Mouse (Mus musculus): Measurements from ENCODE around the gene Wif1. TPM values are rescaled to one million over a fixed set of nuclear protein-coding genes. Genes with fewer than 3 reads are reported as not detected.

The Wif1 gene
- polyA plus RNA-seq, 1 experiment from 2014 or later = 4.1 TPM

GRCm38 (mm10) chr10:121116636-121117035 lies 82.9 kb downstream of the Wif1 start:
- DNase-seq (no peak), ATAC-seq (no peak)
- no peaks in the 10 kb centered on the region for H3K36me3 ChIP-seq (replicated peaks; ENCODE audit: insufficient read depth, low read length)
- H3K9ac ChIP-seq (replicated peaks) = no peak overlapping the region
- no peak for TF ChIP-seq CTCF (IDR thresholded peaks at IDR 0.05; ENCODE audit: low read depth)
- TF ChIP-seq EP300 (IDR thresholded peaks at IDR 0.05; ENCODE audit: low read depth) = no peak
- H3K4me2 ChIP-seq (ENCODE audit: low read depth, low read length) = no peak overlapping the region
- H3K27me3 ChIP-seq (ENCODE audit: insufficient read depth, low read length) = no peaks in the 10 kb centered on the region
- H3K9me3 ChIP-seq (ENCODE audit: low read length) = no peaks in the 10 kb centered on the region
- H3K4me3 ChIP-seq (ENCODE audit: low read depth, low read length) = no peak overlapping the region
- no peak overlapping the region for H3K27ac ChIP-seq (ENCODE audit: low read depth)
- 63% methylated on average over 4 of the region's 4 CpGs for WGBS (ENCODE audit: insufficient replicate concordance)
- H3K4me1 ChIP-seq (ENCODE audit: insufficient read depth) = no peaks in the 10 kb centered on the region

- TF ChIP-seq EP300 (IDR thresholded peaks at IDR 0.05; ENCODE audit: low read depth) (no peak), CTCF (IDR thresholded peaks at IDR 0.05; ENCODE audit: low read depth) (no peak)
- Histone ChIP-seq H3K27me3 (ENCODE audit: insufficient read depth, low read length) (no peaks in the 10 kb centered on the region), H3K4me2 (ENCODE audit: low read depth, low read length) (no peak overlapping the region), H3K4me3 (ENCODE audit: low read depth, low read length) (no peak overlapping the region), H3K9ac (replicated peaks) (no peak overlapping the region), H3K4me1 (ENCODE audit: insufficient read depth) (no peaks in the 10 kb centered on the region), H3K9me3 (ENCODE audit: low read length) (no peaks in the 10 kb centered on the region), H3K27ac (ENCODE audit: low read depth) (no peak overlapping the region), H3K36me3 (replicated peaks; ENCODE audit: insufficient read depth, low read length) (no peaks in the 10 kb centered on the region)
- 77% methylated on average over 6 of the region's 6 CpGs for WGBS (ENCODE audit: insufficient replicate concordance)
- DNase-seq (no peak), ATAC-seq (no peak)
Observed at GRCm38 (mm10) chr10:121120751-121121150, 87.0 kb downstream of the Wif1 start.

GRCm38 (mm10) chr10:121124481-121124880 lies 90.7 kb downstream of the Wif1 start:
- no peaks in the 10 kb centered on the region for H3K9me3 ChIP-seq (ENCODE audit: low read length)
- DNase-seq = peak; percentile 24
- no peak overlapping the region for H3K4me3 ChIP-seq (ENCODE audit: low read depth, low read length)
- no peak overlapping the region for H3K9ac ChIP-seq (replicated peaks)
- no peak overlapping the region for H3K4me2 ChIP-seq (ENCODE audit: low read depth, low read length)
- no peaks in the 10 kb centered on the region for H3K36me3 ChIP-seq (replicated peaks; ENCODE audit: insufficient read depth, low read length)
- WGBS (ENCODE audit: insufficient replicate concordance) = 87% methylated on average over 16 of the region's 16 CpGs
- ATAC-seq = no peak
- no peaks in the 10 kb centered on the region for H3K27me3 ChIP-seq (ENCODE audit: insufficient read depth, low read length)
- H3K27ac ChIP-seq (ENCODE audit: low read depth) = no peak overlapping the region
- no peaks in the 10 kb centered on the region for H3K4me1 ChIP-seq (ENCODE audit: insufficient read depth)
- peak; percentile 39 for TF ChIP-seq CTCF (IDR thresholded peaks at IDR 0.05; ENCODE audit: low read depth)
- no peak for TF ChIP-seq EP300 (IDR thresholded peaks at IDR 0.05; ENCODE audit: low read depth)

DNA sequence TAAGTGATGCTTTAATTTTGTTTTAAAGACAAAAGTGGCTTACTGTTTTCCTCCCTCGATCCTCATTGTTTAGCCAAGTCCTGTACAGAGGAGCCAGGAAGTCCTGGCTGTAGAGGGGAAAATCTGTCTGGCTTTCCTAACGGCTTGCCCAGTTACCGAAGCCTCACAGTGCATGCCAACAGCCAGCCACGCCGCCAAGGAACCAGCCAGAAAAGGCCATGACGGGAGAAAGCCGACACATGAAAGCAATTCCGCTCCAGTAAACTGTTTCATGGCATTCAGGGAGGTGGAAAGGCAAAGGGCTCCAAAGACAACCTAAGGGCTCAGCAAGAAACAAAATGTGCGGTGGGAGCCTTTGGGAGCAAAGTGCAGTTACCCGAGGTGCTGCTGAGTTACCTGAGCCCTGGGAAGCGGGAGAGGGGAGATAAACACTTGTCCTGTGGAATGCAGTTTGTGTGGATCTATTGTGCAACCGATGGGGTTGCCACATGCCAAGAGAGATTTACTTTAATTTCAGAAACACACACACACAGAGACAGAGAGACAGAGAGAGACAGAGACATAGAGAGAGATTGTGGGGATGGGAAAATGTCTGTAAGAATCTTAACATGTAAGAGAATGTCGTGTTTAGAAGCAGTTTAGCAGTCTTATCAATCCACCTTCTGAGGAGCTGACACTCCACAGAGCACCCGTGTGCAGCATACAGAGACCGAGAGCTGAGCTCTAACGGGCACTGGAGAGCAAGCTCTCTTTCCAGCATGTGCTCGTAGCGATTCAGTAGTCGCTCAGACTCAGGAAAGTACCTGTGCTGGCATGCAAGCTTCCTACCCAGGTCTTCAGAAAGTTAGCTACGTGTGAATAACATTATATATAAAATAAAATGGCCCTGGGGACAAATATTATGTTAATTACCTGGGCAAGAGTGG lies 95.5 kb downstream of the Wif1 start:
- H3K27me3 ChIP-seq (ENCODE audit: insufficient read depth, low read length) = no peaks in the 10 kb centered on the region
- TF ChIP-seq EP300 (IDR thresholded peaks at IDR 0.05; ENCODE audit: low read depth) (no peak), CTCF (IDR thresholded peaks at IDR 0.05; ENCODE audit: low read depth) (no peak)
- H3K4me2 ChIP-seq (ENCODE audit: low read depth, low read length) = peak overlapping the region; percentile 38
- WGBS (ENCODE audit: insufficient replicate concordance) = 58% methylated on average over 20 of the region's 20 CpGs
- peak; percentile 28 for DNase-seq
- no peaks in the 10 kb centered on the region for H3K9me3 ChIP-seq (ENCODE audit: low read length)
- ATAC-seq = no peak; the same call in 1 of the 2 replicates
- H3K27ac ChIP-seq (ENCODE audit: low read depth) = peak overlapping the region; percentile 11; the same call in 1 of the 2 replicates
- H3K36me3 ChIP-seq (replicated peaks; ENCODE audit: insufficient read depth, low read length) = no peaks in the 10 kb centered on the region
- no peaks in the 10 kb centered on the region for H3K4me1 ChIP-seq (ENCODE audit: insufficient read depth)
- no peak overlapping the region for H3K4me3 ChIP-seq (ENCODE audit: low read depth, low read length)
- no peak overlapping the region for H3K9ac ChIP-seq (replicated peaks)

Other genes with a start within 250 kb of the Wif1 start
- 2.5 and 2.7 TPM in 2 replicates for gene Msrb3, start 134.9 kb upstream of the Wif1 start, polyA plus RNA-seq (2015; fragmentation: Nextera tagmentation; extraction: Ambion mirVana)
- gene Lemd3, start 54.6 kb upstream of the Wif1 start, polyA plus RNA-seq (2015; fragmentation: Nextera tagmentation; extraction: Ambion mirVana) = 0.90 and 1.3 TPM in 2 replicates